Mouse (Mus musculus) lung, embryonic 15.5 days (tissue): ENCODE results near the gene Fgfr1op2. TPM values are rescaled to one million over a fixed set of nuclear protein-coding genes. Genes with fewer than 3 reads are reported as not detected.

Source experiments
- ATAC-seq: fragments of 200-750 bp; cut with Nextera tagmentation; 2 replicates; pipeline ENCODE4 v1.8.0; 2017; ENCODE audit warnings: moderate number of reproducible peaks, borderline replicate concordance; ENCODE audit not compliant: low FRiP score, low TSS enrichment; ENCODE audit errors: extremely low read depth
- H3K27ac ChIP-seq: fragments of 300-500 bp; sonication (generic); 2 replicates; pipeline ENCODE4 v1.5.1; 2015; ENCODE audit warnings: moderate library complexity, mild to moderate bottlenecking, inconsistent platforms
- H3K27me3 ChIP-seq: fragments of 300-500 bp; sonication (generic); 2 replicates; pipeline ENCODE4 v1.6.1; 2015; ENCODE audit warnings: inconsistent platforms
- H3K36me3 ChIP-seq: fragments of 300-500 bp; sonication (generic); 2 replicates; pipeline ENCODE4 v1.6.1; 2015; ENCODE audit warnings: inconsistent platforms
- H3K4me1 ChIP-seq: fragments of 300-500 bp; sonication (generic); 2 replicates; pipeline ENCODE4 v1.6.1; 2015; ENCODE audit warnings: inconsistent platforms
- H3K4me2 ChIP-seq: fragments of 300-500 bp; sonication (generic); 2 replicates; pipeline ENCODE4 v1.6.1; 2015; ENCODE audit warnings: inconsistent platforms, mild to moderate bottlenecking, moderate library complexity
- H3K4me3 ChIP-seq: fragments of 300-500 bp; sonication (generic); 2 replicates; pipeline ENCODE4 v1.5.1; 2015; ENCODE audit warnings: mild to moderate bottlenecking, inconsistent platforms
- H3K9ac ChIP-seq: fragments of 300-500 bp; sonication (generic); 2 replicates; pipeline ENCODE4 v1.6.1; 2015; ENCODE audit warnings: inconsistent platforms
- H3K9me3 ChIP-seq: fragments of 300-500 bp; sonication (generic); 2 replicates; pipeline ENCODE4 v1.6.1; 2016; ENCODE audit warnings: inconsistent platforms
- WGBS: fragments of 180-500 bp; shearing (Covaris S2); methylation state at CpG from one replicate; pipeline ENCODE4 v1.1.7; 2015; 5-methylcytosine and 5-hydroxymethylcytosine counted together
- polyA plus RNA-seq: library from polyadenylated mRNA; unstranded; fragments of >200 nt; fragmentation: Nextera tagmentation; extraction: Ambion mirVana; gene quantifications from 2 replicates; pipeline ENCODE4 v1.2.1, GENCODE M21; 2015

Fgfr1op2 gene
- polyA plus RNA-seq, 1 experiment from 2014 or later = 101 TPM

DNA sequence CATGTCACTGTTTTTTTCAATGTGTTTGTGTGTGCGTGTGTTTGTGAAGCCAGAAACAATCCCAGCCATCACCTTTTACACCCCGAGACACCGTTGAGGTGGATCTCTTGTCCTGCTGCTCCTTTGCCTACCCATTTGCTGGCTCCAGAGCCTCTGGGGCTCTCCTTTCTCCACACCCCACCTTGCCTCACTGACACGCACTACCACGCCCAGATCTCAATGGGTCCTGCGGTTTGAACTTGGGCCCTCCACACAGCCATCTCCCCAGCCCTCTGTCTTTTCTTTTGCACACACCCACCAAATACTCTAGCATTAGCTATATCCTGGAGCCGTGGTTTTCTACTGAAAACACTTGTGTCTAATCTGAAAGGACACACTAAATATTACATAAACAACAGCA is 34.9 kb downstream of the Fgfr1op2 start:
- ATAC-seq = no peak

DNA sequence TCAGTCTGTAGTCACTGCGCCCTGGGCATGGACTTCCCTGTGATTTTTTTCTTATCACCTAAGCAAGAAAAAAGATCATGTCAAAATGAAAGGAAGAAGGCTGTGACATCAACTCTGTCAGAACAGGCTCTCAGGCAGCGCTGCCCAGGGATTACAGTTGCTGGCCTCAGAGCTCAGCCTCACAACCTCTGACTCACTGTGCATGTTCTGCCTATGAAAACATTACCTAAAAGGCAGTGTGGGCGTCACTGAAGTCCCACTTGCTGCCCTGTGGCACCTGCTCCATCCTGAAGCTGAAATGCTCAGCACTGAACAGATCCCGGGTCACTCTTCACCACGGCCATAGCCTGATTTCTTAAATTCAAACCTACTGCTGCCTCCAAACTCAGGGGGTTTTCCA is 35.7 kb downstream of the Fgfr1op2 start:
- Histone ChIP-seq H3K9ac (no peak overlapping the region), H3K4me3 (no peak overlapping the region), H3K4me1 (no peaks in the 10 kb centered on the region), H3K9me3 (no peaks in the 10 kb centered on the region), H3K4me2 (no peak overlapping the region), H3K27me3 (no peaks in the 10 kb centered on the region), H3K27ac (no peak overlapping the region), H3K36me3 (peaks cover 25% of the 10 kb centered on the region)
- ATAC-seq = no peak
- WGBS = 84% methylated on average over 5 of the region's 5 CpGs

More for the DNA sequence above, 34.9 kb downstream of the Fgfr1op2 start:
- Histone ChIP-seq H3K4me1 (no peaks in the 10 kb centered on the region), H3K36me3 (peaks cover 17% of the 10 kb centered on the region), H3K4me3 (no peak overlapping the region), H3K9me3 (no peaks in the 10 kb centered on the region), H3K27ac (no peak overlapping the region), H3K27me3 (no peaks in the 10 kb centered on the region), H3K4me2 (no peak overlapping the region), H3K9ac (no peak overlapping the region)
- WGBS = 87% methylated on average over 7 of the region's 7 CpGs

DNA sequence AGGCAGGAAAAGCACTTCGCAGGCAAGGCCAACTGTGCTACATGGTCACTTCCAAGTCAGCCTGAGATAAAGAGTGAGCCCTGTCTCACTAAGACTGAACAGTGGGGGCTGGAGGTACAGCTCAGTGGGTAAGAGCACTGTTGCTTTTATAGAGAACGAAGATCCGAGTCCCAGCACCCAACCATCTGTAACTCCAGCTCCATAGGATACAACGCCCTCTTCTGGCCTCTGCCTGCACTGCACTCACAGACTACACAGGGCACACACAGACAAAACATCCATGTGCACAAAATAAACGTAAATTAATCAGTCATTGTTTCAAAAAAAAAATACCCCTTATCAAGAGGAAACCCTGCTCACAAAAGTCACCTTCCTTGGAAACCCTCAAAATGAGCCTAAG is 36.9 kb downstream of the Fgfr1op2 start:
- Histone ChIP-seq H3K4me3 (no peak overlapping the region), H3K9me3 (no peaks in the 10 kb centered on the region), H3K36me3 (peaks cover 29% of the 10 kb centered on the region), H3K4me1 (no peaks in the 10 kb centered on the region), H3K4me2 (no peak overlapping the region), H3K9ac (no peak overlapping the region), H3K27ac (no peak overlapping the region), H3K27me3 (no peaks in the 10 kb centered on the region)
- 82% methylated on average over 5 of the region's 5 CpGs for WGBS
- no peak for ATAC-seq

DNA sequence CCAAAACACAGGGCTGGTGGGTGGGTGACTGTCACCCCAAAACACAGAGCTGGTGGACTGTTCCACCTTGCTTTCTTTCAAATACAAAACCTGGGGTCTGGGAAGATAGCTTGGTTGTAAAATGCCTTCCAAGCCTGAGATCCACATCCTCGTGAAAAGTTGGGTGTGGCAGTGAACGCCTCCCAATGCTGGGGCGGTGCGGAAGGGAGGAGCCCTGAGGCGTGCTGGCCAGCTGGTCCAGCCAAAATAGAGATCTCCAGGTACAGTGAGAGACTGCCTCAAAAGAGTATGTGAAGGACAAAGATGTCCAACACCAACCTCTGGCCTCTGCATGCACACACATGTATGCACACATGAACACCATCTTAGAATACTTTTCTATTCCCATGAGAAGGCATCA is 37.5 kb downstream of the Fgfr1op2 start:
- Histone ChIP-seq H3K36me3 (peaks cover 26% of the 10 kb centered on the region), H3K4me1 (no peaks in the 10 kb centered on the region), H3K9ac (no peak overlapping the region), H3K9me3 (no peaks in the 10 kb centered on the region), H3K4me3 (no peak overlapping the region), H3K4me2 (no peak overlapping the region), H3K27ac (no peak overlapping the region), H3K27me3 (no peaks in the 10 kb centered on the region)
- no peak for ATAC-seq
- WGBS = 93% methylated on average over 5 of the region's 5 CpGs

DNA sequence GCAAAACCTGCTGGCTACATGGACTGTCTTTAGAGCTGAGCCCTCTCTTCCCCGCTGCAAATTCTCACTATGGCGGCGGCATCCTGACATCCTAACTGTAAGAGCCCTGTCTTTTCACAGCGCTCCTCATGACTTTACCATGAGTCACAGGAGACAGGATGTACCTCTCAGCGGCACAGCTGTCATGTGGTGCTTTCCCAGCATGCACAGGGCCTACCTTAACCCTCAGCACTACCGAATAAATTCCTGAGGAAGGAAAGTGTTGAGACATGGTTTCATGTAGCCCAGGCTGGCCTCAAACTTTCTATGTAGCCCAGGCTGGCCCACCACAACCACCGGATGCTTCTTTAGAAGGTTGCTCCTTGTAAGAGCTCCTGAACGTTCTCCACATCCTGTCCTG is 38.9 kb downstream of the Fgfr1op2 start:
- Histone ChIP-seq H3K4me2 (no peak overlapping the region), H3K27ac (no peak overlapping the region), H3K27me3 (no peaks in the 10 kb centered on the region), H3K4me1 (no peaks in the 10 kb centered on the region), H3K36me3 (peaks cover 25% of the 10 kb centered on the region), H3K9me3 (no peaks in the 10 kb centered on the region), H3K4me3 (no peak overlapping the region), H3K9ac (no peak overlapping the region)
- ATAC-seq = no peak
- 85% methylated on average over 8 of the region's 8 CpGs for WGBS

DNA sequence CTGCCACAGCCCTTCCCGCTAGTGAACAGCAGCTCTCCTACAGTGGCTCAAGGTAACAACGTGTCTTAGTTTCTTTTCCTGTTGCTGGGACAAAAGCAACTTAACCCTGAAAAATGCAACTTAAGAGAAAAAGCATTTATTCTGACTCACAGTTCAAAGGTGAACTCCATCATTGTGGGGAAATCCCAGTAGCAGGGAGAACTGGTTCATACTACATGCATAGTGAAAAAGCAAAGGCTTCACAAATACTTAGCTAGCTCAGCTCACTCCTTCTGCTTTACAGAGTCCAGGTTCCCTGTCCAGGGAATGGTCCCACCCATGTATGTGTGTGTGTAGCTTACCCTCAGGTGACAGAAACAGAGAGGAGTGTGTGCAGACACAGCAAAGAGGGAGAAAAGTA is 39.7 kb downstream of the Fgfr1op2 start:
- Histone ChIP-seq H3K4me3 (no peak overlapping the region), H3K4me1 (no peaks in the 10 kb centered on the region), H3K27ac (no peak overlapping the region), H3K4me2 (no peak overlapping the region), H3K9ac (no peak overlapping the region), H3K36me3 (peaks cover 25% of the 10 kb centered on the region), H3K9me3 (no peaks in the 10 kb centered on the region), H3K27me3 (no peaks in the 10 kb centered on the region)
- ATAC-seq = no peak
- 90% methylated on average over 2 of the region's 2 CpGs for WGBS

DNA sequence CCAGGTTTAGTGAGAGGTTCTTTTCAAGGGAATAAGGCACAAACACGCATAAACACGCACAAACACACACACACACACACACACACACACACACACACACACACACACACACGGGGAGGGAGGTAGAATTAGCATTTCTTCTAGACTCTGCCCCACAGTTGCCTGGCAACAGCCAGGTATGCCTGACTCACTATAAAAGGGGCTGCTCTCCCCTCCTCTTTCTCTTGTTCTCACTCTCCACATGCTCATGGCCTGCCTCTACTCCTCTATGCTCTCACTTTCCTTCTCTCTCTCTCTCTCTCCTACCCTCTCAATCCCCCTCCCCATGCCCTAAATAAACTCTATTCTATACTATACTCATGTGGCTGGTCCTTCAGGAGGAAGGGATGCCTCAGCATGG is 51.1 kb downstream of the Fgfr1op2 start:
- ATAC-seq = no peak
- no peak overlapping the region for H3K4me3 ChIP-seq
- WGBS = 72% methylated on average over 2 of the region's 3 CpGs
- H3K9ac ChIP-seq = no peak overlapping the region
- H3K9me3 ChIP-seq = no peaks in the 10 kb centered on the region
- H3K4me1 ChIP-seq = peaks cover 3% of the 10 kb centered on the region; the same call in 1 of the 2 replicates
- H3K4me2 ChIP-seq = no peak overlapping the region
- no peaks in the 10 kb centered on the region for H3K36me3 ChIP-seq
- no peaks in the 10 kb centered on the region for H3K27me3 ChIP-seq
- H3K27ac ChIP-seq = no peak overlapping the region

DNA sequence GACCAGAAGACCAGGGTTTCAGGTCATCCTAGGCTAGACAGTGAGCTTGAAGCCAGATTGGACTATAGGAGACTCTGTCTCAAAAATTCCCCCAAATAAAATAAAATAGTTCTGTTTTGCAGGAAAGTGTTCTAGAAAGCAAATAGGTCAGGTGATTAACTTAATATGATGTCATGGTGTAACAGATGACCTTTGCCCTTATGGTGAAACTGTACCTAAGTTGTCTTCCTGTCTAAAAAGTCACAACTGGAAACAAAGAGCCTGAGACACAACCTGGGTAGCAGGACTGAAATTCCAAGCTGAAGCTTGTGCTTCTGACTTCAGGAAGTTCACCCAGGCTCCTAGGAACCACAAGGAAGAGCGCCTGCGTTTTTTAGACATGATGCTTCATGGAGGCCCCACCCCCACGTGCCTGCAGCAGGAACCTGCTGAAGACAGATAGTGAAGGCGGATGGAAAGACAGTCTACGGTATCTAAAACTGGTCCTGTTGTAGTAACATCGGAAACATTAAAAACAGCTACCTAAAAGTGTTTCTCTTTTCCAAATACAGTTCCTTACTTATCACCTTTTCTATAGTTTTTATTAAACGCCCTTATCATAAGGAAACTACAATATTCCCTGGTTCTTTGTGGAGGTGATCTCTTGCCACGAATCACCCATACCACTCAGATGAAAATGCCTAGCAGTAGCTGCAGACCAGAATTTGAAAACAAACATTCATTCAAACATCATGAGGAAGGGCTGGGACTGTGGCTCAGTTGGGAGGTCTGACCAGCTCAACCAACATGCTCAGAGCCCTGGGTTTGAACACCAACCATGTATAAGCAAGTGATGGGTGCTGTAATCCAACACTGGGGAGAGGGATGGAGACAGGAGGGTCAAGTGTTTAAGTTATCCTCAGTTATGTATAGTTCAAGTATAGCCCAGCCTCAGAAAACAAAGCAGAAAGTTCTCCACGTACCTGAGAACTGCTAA is 53.1 kb downstream of the Fgfr1op2 start:
- Histone ChIP-seq H3K27ac (no peak overlapping the region), H3K9me3 (no peaks in the 10 kb centered on the region), H3K36me3 (no peaks in the 10 kb centered on the region), H3K4me1 (peaks cover 5% of the 10 kb centered on the region; the same call in 1 of the 2 replicates), H3K4me3 (no peak overlapping the region), H3K9ac (no peak overlapping the region), H3K27me3 (no peaks in the 10 kb centered on the region), H3K4me2 (no peak overlapping the region)
- ATAC-seq = no peak
- WGBS = 73% methylated on average over 9 of the region's 9 CpGs

DNA sequence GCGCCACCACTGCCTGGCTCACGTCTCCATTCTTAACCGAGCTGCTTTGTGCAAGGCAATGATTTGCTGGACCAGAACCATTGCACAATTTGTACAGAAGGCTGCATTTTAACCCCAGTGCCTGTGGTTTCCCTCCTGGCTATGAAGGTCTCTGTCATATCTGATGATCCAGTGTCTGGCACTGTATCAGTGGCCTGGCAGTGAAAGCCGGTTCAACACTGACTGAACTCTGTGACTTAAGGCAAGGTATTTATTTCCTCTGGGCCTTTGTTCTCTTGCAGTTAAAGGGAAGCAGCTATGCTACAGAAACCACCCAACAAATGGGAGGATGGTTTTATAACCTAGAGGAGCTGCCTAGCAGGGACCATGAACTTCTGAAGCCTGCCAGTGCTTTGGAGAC is 54.0 kb downstream of the Fgfr1op2 start:
- H3K27me3 ChIP-seq = no peaks in the 10 kb centered on the region
- H3K9ac ChIP-seq = no peak overlapping the region
- no peaks in the 10 kb centered on the region for H3K36me3 ChIP-seq
- 81% methylated on average over 4 of the region's 4 CpGs for WGBS
- H3K9me3 ChIP-seq = no peaks in the 10 kb centered on the region
- peaks cover 5% of the 10 kb centered on the region; the same call in 1 of the 2 replicates for H3K4me1 ChIP-seq
- no peak overlapping the region for H3K4me2 ChIP-seq
- ATAC-seq = no peak
- H3K27ac ChIP-seq = no peak overlapping the region
- H3K4me3 ChIP-seq = no peak overlapping the region

DNA sequence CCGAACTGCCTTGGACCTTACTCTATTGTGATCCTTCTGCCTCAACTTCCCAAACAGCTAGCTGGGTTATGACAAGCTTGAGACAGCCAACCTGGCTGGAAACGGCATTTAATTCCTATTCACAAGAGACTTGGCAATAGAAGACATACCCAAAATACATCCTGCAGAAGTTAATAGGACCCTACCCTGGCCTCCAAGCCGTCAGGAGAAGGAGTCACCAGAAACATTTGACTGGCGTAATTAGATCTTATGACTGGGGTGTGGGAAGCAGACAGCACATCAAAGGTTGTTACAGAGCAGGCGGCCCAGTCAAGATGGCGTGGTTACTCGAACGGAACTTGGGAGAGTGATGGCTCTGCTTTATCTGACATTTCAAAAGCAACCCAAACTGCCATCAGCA is 54.8 kb downstream of the Fgfr1op2 start:
- Histone ChIP-seq H3K9me3 (no peaks in the 10 kb centered on the region), H3K4me1 (peaks cover 5% of the 10 kb centered on the region; the same call in 1 of the 2 replicates), H3K27ac (no peak overlapping the region), H3K9ac (no peak overlapping the region), H3K4me2 (no peak overlapping the region), H3K27me3 (no peaks in the 10 kb centered on the region), H3K4me3 (no peak overlapping the region), H3K36me3 (no peaks in the 10 kb centered on the region)
- WGBS = 75% methylated on average over 8 of the region's 8 CpGs
- ATAC-seq = no peak

DNA sequence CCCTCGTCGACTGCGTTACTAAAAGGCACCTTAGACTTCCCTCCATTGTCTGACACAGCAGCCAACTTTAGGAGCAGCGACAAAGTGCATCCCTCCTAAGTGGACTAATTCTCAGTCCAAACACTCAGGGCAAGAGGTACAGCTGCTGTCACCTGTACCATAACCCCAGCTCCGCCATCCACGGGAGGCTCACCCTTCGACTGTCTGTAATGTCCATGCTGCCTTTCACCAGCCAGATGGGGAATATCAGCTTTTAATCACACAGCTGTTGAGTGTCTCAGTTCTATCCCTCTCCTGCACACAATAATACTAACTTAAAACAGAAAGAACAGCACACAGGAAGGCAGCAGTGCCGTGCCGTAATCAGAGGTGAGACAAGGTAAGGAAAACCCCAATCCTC is 55.4 kb downstream of the Fgfr1op2 start:
- no peak overlapping the region for H3K4me3 ChIP-seq
- peaks cover 5% of the 10 kb centered on the region; the same call in 1 of the 2 replicates for H3K4me1 ChIP-seq
- ATAC-seq = no peak
- no peaks in the 10 kb centered on the region for H3K36me3 ChIP-seq
- no peaks in the 10 kb centered on the region for H3K9me3 ChIP-seq
- H3K27me3 ChIP-seq = no peaks in the 10 kb centered on the region
- WGBS = 79% methylated on average over 9 of the region's 9 CpGs
- no peak overlapping the region for H3K27ac ChIP-seq
- H3K9ac ChIP-seq = no peak overlapping the region
- H3K4me2 ChIP-seq = no peak overlapping the region

DNA sequence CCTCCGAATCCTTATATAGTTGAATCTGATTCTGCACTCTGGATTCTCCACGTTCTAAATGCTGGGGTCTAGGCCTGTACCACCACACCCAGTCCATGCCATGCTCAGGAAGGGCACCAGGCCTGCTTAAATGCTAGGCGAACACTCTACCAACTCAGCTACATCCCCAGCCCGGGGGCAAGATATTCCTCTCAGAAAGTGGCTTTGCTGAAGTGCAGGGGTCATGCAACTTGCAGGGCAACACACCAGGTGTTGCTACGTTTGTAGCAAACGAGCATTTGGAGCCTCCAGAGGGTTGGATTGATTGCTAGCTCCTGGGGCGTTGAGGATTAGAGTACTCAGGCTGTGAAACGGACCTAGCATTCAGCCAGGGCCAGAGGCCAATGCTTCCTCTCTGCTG is 56.1 kb downstream of the Fgfr1op2 start:
- H3K9ac ChIP-seq = no peak overlapping the region
- no peak for ATAC-seq
- no peak overlapping the region for H3K27ac ChIP-seq
- 53% methylated on average over 8 of the region's 8 CpGs for WGBS
- H3K36me3 ChIP-seq = no peaks in the 10 kb centered on the region
- H3K4me1 ChIP-seq = peaks cover 5% of the 10 kb centered on the region; the same call in 1 of the 2 replicates
- no peaks in the 10 kb centered on the region for H3K27me3 ChIP-seq
- H3K4me3 ChIP-seq = peak overlapping the region; percentile 63
- peak overlapping the region; percentile 75 for H3K4me2 ChIP-seq
- no peaks in the 10 kb centered on the region for H3K9me3 ChIP-seq
